Mouse (Mus musculus): ENCODE measurements at regions not wholly inside any gene's neighbourhood (a gene's known extent, or its start where the extent isn't known, plus 50 kb on each side); places are given as distances from the start of the nearest gene placed in this dataset.

- DNase-seq (ENCODE audit: low spot score in 2 of 2): no peak
Measured at GRCm38 (mm10) chr3:149279338-149279737, 289.0 kb upstream of the Adgrl2 start.

- no peak for DNase-seq (ENCODE audit: low spot score in 2 of 2)
Measured at GRCm38 (mm10) chr3:149277812-149278211, 287.5 kb upstream of the Adgrl2 start.

- no peak for DNase-seq (ENCODE audit: low spot score in 2 of 2)
Measured at GRCm38 (mm10) chr3:149275478-149276132, 285.2 kb upstream of the Adgrl2 start.

GRCm38 (mm10) chr3:149274987-149275386, 284.6 kb upstream of the Adgrl2 start:
- DNase-seq (ENCODE audit: low spot score in 2 of 2): no peak

- DNase-seq (ENCODE audit: low spot score in 2 of 2): peak in 1 of 2 experiments; percentile 3
Measured at GRCm38 (mm10) chr3:149273993-149274692, 283.8 kb upstream of the Adgrl2 start.

GRCm38 (mm10) chr3:149270459-149270858, 280.1 kb upstream of the Adgrl2 start:
- DNase-seq (ENCODE audit: low spot score in 2 of 2): no peak

- DNase-seq (ENCODE audit: low spot score in 2 of 2): no peak
Measured at GRCm38 (mm10) chr3:149262332-149262970, 272.1 kb upstream of the Adgrl2 start.

GRCm38 (mm10) chr3:149261764-149262163, 271.4 kb upstream of the Adgrl2 start:
- DNase-seq (ENCODE audit: low spot score in 2 of 2): no peak

GRCm38 (mm10) chr3:149258826-149259225, 268.5 kb upstream of the Adgrl2 start:
- DNase-seq (ENCODE audit: low spot score in 2 of 2): no peak

- DNase-seq (ENCODE audit: low spot score in 2 of 2): no peak
Measured at GRCm38 (mm10) chr3:149256891-149257290, 266.5 kb upstream of the Adgrl2 start.

GRCm38 (mm10) chr3:149253080-149253479, 262.7 kb upstream of the Adgrl2 start:
- DNase-seq (ENCODE audit: low spot score in 2 of 2): no peak

- no peak for DNase-seq (ENCODE audit: low spot score in 2 of 2)
Measured at GRCm38 (mm10) chr3:149252144-149252543, 261.8 kb upstream of the Adgrl2 start.

GRCm38 (mm10) chr3:149247626-149247987, 257.3 kb upstream of the Adgrl2 start:
- no peak for DNase-seq (ENCODE audit: low spot score in 2 of 2)

- no peak for DNase-seq (ENCODE audit: low spot score in 2 of 2)
Measured at GRCm38 (mm10) chr3:149246935-149247625, 256.7 kb upstream of the Adgrl2 start.

GRCm38 (mm10) chr3:149239664-149240063, 249.3 kb upstream of the Adgrl2 start:
- DNase-seq (ENCODE audit: low spot score in 2 of 2): no peak

GRCm38 (mm10) chr3:149238076-149238475, 247.7 kb upstream of the Adgrl2 start:
- DNase-seq (ENCODE audit: low spot score in 2 of 2): no peak

GRCm38 (mm10) chr3:149235183-149235582, 244.8 kb upstream of the Adgrl2 start:
- no peak for DNase-seq (ENCODE audit: low spot score in 2 of 2)

- DNase-seq (ENCODE audit: low spot score in 2 of 2): no peak
Measured at GRCm38 (mm10) chr3:149233691-149234131, 243.4 kb upstream of the Adgrl2 start.

GRCm38 (mm10) chr3:149233191-149233641, 242.9 kb upstream of the Adgrl2 start:
- no peak for DNase-seq (ENCODE audit: low spot score in 2 of 2)

GRCm38 (mm10) chr3:149231346-149231745, 241.0 kb upstream of the Adgrl2 start:
- no peak for DNase-seq (ENCODE audit: low spot score in 2 of 2)

GRCm38 (mm10) chr3:149227556-149227955, 237.2 kb upstream of the Adgrl2 start:
- DNase-seq (ENCODE audit: low spot score in 2 of 2): no peak

GRCm38 (mm10) chr3:149226723-149227122, 236.4 kb upstream of the Adgrl2 start:
- no peak for DNase-seq (ENCODE audit: low spot score in 2 of 2)
